Comparison of ENCODE assay signal across 12 mouse cellular contexts in the genomic region with DNA sequence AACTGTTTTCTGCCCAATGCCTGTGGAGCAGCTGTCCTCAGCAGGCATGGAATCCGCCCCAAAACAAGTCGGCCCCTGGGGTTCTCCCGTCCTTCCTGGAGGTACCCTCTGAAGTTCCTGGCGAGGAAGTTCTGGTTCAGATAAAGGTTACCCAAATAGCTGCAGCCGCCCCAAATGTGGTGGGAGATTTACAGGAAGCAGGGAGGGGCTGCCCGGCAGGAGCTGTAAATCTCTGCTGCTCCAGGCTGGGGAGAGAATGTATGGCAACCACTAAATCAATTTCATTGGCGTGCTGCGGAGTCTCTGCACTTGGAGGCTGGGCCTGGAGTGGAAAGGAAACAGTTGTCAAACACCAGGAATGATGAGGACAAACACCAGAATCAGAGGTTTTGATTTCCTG.
A peak's percentile ranks its signal among the peaks of the same experiment; 100 is the strongest.
DNase-seq lines count a peak whose midpoint lies in the region; ATAC-seq and TF ChIP-seq lines count a peak whose summit lies in the region.
"Had no signal": no experiment of that assay in that cellular context is flagged by ENCODE, and none has a peak within 500 bp of the region (broad histone marks: within the 10 kb centered on the region; RNA-seq: fewer than 3 reads in every experiment).

No protein-coding gene starts in this region.

- no peak for DNase-seq in heart, embryonic 10.5 days (ENCODE audit: low spot score)
- no peak for DNase-seq in heart, postnatal 10 days
- DNase-seq in embryo, embryonic 9.5 days (ENCODE audit: extremely low spot score), result peak; percentile 63
- peak; percentile 49 for DNase-seq in kidney, adult 9 months
- peak; percentile 60 for DNase-seq in limb, embryonic 14.5 days (ENCODE audit: low spot score)
- DNase-seq in layer of hippocampus, postnatal 14 days (ENCODE audit: low spot score in 2 of 2), result no peak
- no peak for DNase-seq in gastrocnemius, postnatal 25 days
- DNase-seq in T-cell, adult 2 months (ENCODE audit: low spot score), result no peak
- DNase-seq: thymus, postnatal 4 days had no signal

- no peaks in the 10 kb centered on the region for H3K27me3 ChIP-seq in heart, embryonic 10.5 days (ENCODE audit: insufficient read depth, poor library complexity, severe bottlenecking)
- H3K27me3 ChIP-seq in limb, embryonic 14.5 days (ENCODE audit: control insufficient read depth, insufficient read depth, low read length), result 0 out of 2 replicates have a peak, but pooled peaks cover 6% of the 10 kb centered on the region
- H3K27me3 ChIP-seq: midbrain, embryonic 12.5 days had no signal

- no peak overlapping the region for H3K9ac ChIP-seq in limb, embryonic 14.5 days (ENCODE audit: low read depth, low read length, severe bottlenecking)
- H3K9ac ChIP-seq: liver, embryonic 14.5 days; midbrain, embryonic 12.5 days had no signal

- H3K4me2 ChIP-seq in limb, embryonic 14.5 days (replicated peaks; ENCODE audit: low read depth, low read length, severe bottlenecking), result no peak overlapping the region; the same call in 1 of the 2 replicates
- H3K4me2 ChIP-seq: midbrain, embryonic 12.5 days had no signal

- TF ChIP-seq POLR2A in limb, embryonic 14.5 days (IDR thresholded peaks at IDR 0.05; ENCODE audit: borderline replicate concordance, extremely low read depth, insufficient read depth, insufficient read length), result no peak

- WGBS in heart, embryonic 10.5 days, result 16% methylated on average over 8 of the region's 8 CpGs
- under 1% methylated on average over 8 of the region's 8 CpGs for WGBS in limb, embryonic 14.5 days

- intact Hi-C loops in heart, postnatal 10 days (cut with DNase I), result no loop called here

- no peaks in the 10 kb centered on the region for H3K9me3 ChIP-seq in heart, embryonic 10.5 days
- H3K9me3 ChIP-seq in limb, embryonic 14.5 days (ENCODE audit: control insufficient read depth, low read length), result no peaks in the 10 kb centered on the region
- H3K9me3 ChIP-seq: midbrain, embryonic 12.5 days had no signal

- peaks cover 37% of the 10 kb centered on the region for H3K4me1 ChIP-seq in heart, embryonic 10.5 days
- H3K4me1 ChIP-seq in limb, embryonic 14.5 days (ENCODE audit: control insufficient read depth, insufficient read depth, low read length), result peaks cover 31% of the 10 kb centered on the region

- ATAC-seq in limb, embryonic 14.5 days (ENCODE audit: low FRiP score, low read depth), result peak; percentile 54
- ATAC-seq: forebrain, embryonic 16.5 days had no signal

- H3K36me3 ChIP-seq in heart, embryonic 10.5 days, result no peaks in the 10 kb centered on the region
- H3K36me3 ChIP-seq in limb, embryonic 14.5 days (ENCODE audit: control insufficient read depth, insufficient read depth, low read length), result no peaks in the 10 kb centered on the region
- H3K36me3 ChIP-seq: midbrain, embryonic 12.5 days had no signal

- peak overlapping the region; percentile 31; the same call in 1 of the 2 replicates for H3K27ac ChIP-seq in heart, embryonic 10.5 days
- H3K27ac ChIP-seq in limb, embryonic 14.5 days (replicated peaks; ENCODE audit: low read depth, low read length), result no peak overlapping the region
- H3K27ac ChIP-seq: liver, embryonic 14.5 days; midbrain, embryonic 12.5 days had no signal

- H3K4me3 ChIP-seq in heart, embryonic 10.5 days, result no peak overlapping the region
- H3K4me3 ChIP-seq in limb, embryonic 14.5 days (replicated peaks; ENCODE audit: low read length), result no peak overlapping the region
- H3K4me3 ChIP-seq: midbrain, embryonic 12.5 days had no signal

Comparison
In these comparisons a context has a peak if more than half of its experiments do, and no peak if none do; other contexts are left out.
1. DNase-seq: peak in embryo, embryonic 9.5 days (single experiment), kidney, adult 9 months (single experiment) and limb, embryonic 14.5 days (single experiment); none in heart, embryonic 10.5 days (single experiment), heart, postnatal 10 days (0 of 2), layer of hippocampus, postnatal 14 days (0 of 2), gastrocnemius, postnatal 25 days (single experiment) and T-cell, adult 2 months (single experiment).